Mouse (Mus musculus) naive thymus-derived CD4-positive, alpha-beta T cell, adult 5 months (primary cell): ENCODE results near the gene Nub1. TPM values are rescaled to one million over a fixed set of nuclear protein-coding genes. Genes with fewer than 3 reads are reported as not detected.

Experiments used
- polyA plus RNA-seq: library from polyadenylated mRNA; unstranded; fragments of 100-300 nt; shearing (Covaris generic); gene quantifications from one replicate; pipeline ENCODE4 v1.2.1, GENCODE M21; 2017

Gene Nub1
- polyA plus RNA-seq, result 113 TPM

GRCm38 (mm10) chr5:24685366-24686093 lies at the start of gene Nub1:
Gene Nub1, plus strand, starts transcription at chr5:24685532.

GRCm38 (mm10) chr5:24730488-24730871 lies 45.1 kb downstream of the Nub1 start, which contains the start of gene Wdr86:
Gene Wdr86, minus strand, starts transcription at chr5:24730727.

GRCm38 (mm10) chr5:24757816-24758215 lies 72.5 kb downstream of the Nub1 start, which contains the start of gene Crygn:
Gene Crygn, minus strand, starts transcription at chr5:24758008.

Other genes with a start within 250 kb of the Nub1 start
- 103 TPM for gene Fastk, start 240.2 kb upstream of the Nub1 start, polyA plus RNA-seq
- gene Tmub1, start 237.7 kb upstream of the Nub1 start, polyA plus RNA-seq, result 61.6 TPM
- gene Agap3, start 233.4 kb upstream of the Nub1 start, polyA plus RNA-seq, result 109 TPM
- gene Gbx1, start 158.3 kb upstream of the Nub1 start, polyA plus RNA-seq, result not detected
- not detected for gene Asb10, start 144.6 kb upstream of the Nub1 start, polyA plus RNA-seq
- gene 4931409K22Rik, start 128.7 kb upstream of the Nub1 start, polyA plus RNA-seq, result not detected
- 104 TPM for gene Abcf2, start 108.1 kb upstream of the Nub1 start, polyA plus RNA-seq
- 25.5 TPM for gene Chpf2, start 98.8 kb upstream of the Nub1 start, polyA plus RNA-seq
- 0.90 TPM for gene Smarcd3, start 61.1 kb upstream of the Nub1 start, polyA plus RNA-seq
- not detected for gene Wdr86, start 45.2 kb downstream of the Nub1 start, polyA plus RNA-seq
- not detected for gene Crygn, start 72.5 kb downstream of the Nub1 start, polyA plus RNA-seq
- 190 TPM for gene Rheb, start 157.1 kb downstream of the Nub1 start, polyA plus RNA-seq